Mouse (Mus musculus): ENCODE measurements around the gene Dlx4. TPM values are rescaled to one million over a fixed set of nuclear protein-coding genes. Genes with fewer than 3 reads are reported as not detected.

Dlx4 gene
- polyA plus RNA-seq, 1 experiment from 2014 or later, result 3.8 TPM

GRCm38 (mm10) chr11:95155511-95155910 lies 9.4 kb upstream of the Dlx4 start:
- H3K4me3 ChIP-seq, result no peak overlapping the region
- H3K4me1 ChIP-seq, result peaks cover 9% of the 10 kb centered on the region
- no peak for ATAC-seq (ENCODE audit: insufficient number of reproducible peaks, insufficient read depth, low FRiP score, low TSS enrichment, low read depth)
- no peaks in the 10 kb centered on the region for H3K9me3 ChIP-seq
- H3K4me2 ChIP-seq, result no peak overlapping the region
- no peaks in the 10 kb centered on the region for H3K36me3 ChIP-seq
- H3K9ac ChIP-seq, result no peak overlapping the region
- H3K27me3 ChIP-seq, result peaks cover 32% of the 10 kb centered on the region
- WGBS, result 91% methylated on average over 2 of the region's 2 CpGs
- no peak overlapping the region for H3K27ac ChIP-seq

GRCm38 (mm10) chr11:95153681-95154080 lies 7.6 kb upstream of the Dlx4 start:
- 77% methylated on average over 5 of the region's 5 CpGs for WGBS
- Histone ChIP-seq H3K9me3 (no peaks in the 10 kb centered on the region), H3K27me3 (peaks cover 50% of the 10 kb centered on the region), H3K9ac (no peak overlapping the region), H3K27ac (no peak overlapping the region), H3K4me2 (no peak overlapping the region), H3K36me3 (no peaks in the 10 kb centered on the region), H3K4me3 (no peak overlapping the region), H3K4me1 (peaks cover 24% of the 10 kb centered on the region)
- ATAC-seq (ENCODE audit: insufficient number of reproducible peaks, insufficient read depth, low FRiP score, low TSS enrichment, low read depth), result no peak

DNA sequence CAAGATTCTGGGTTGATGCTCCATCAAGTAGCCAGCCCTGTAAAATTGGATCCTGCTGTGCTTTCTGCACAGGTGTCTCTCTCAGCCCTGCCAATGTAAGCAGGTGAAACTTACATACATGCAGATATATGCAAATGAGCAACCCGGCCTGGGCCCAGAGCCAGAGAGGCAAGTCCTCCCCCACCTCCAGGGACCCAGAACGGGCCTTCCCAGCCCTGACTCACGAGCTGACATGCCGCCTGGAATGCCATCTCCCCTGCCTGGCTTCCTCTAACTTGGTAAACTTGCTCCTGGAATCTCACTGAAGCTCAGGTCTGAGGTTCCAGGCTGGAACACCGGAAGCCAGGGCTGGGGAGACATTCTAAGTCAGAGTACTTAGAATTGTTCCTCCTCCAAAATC lies 7.1 kb upstream of the Dlx4 start:
- H3K9ac ChIP-seq, result no peak overlapping the region
- ATAC-seq (ENCODE audit: insufficient number of reproducible peaks, insufficient read depth, low FRiP score, low TSS enrichment, low read depth), result no peak
- H3K27ac ChIP-seq, result no peak overlapping the region
- 30% methylated on average over 5 of the region's 5 CpGs for WGBS
- no peak overlapping the region for H3K4me3 ChIP-seq
- no peaks in the 10 kb centered on the region for H3K9me3 ChIP-seq
- H3K36me3 ChIP-seq, result no peaks in the 10 kb centered on the region
- H3K4me2 ChIP-seq, result no peak overlapping the region
- peaks cover 26% of the 10 kb centered on the region for H3K4me1 ChIP-seq
- peaks cover 56% of the 10 kb centered on the region for H3K27me3 ChIP-seq

DNA sequence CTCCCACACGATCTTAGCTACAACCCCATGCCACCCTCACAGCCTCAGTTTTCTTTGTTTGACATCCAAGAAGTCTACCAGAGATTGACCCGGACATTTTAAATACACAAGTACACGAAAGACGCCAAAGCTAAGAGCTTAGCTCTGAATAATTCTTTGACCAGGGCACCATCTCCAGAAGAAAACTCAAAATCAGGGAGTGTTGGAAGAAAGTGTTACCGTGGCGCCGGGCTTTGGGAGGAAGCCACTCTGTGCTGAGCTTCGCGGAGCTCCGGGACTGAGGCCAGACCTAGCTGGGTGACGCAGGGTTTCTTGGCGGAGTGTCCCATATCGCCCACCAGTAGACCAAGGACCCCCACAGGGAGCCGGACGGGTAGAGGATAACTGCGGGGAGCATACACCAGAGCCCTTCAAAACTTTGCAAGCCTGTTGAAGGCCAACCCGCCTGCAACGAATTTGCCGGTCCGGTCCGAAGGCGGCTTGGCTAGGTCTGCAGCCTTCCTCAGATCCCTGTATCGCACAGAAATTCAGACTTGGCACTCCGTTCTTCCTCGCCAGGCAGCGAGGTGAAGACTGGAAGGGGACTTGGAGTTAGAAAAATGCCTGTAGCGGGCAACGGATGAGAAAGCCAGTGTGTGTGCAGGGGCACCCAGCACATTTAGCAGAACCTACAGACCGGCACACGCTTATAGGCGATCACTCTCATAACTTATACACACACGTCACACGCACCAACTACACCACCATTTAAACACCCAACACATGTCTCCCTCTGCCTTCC lies 4.4 kb upstream of the Dlx4 start:
- peaks cover 82% of the 10 kb centered on the region for H3K27me3 ChIP-seq
- H3K4me2 ChIP-seq, result peak overlapping the region; percentile 48
- ATAC-seq (ENCODE audit: insufficient number of reproducible peaks, insufficient read depth, low FRiP score, low TSS enrichment, low read depth), result no peak
- H3K4me1 ChIP-seq, result peaks cover 38% of the 10 kb centered on the region
- peak overlapping the region; percentile 23 for H3K4me3 ChIP-seq
- no peaks in the 10 kb centered on the region for H3K36me3 ChIP-seq
- no peak overlapping the region for H3K27ac ChIP-seq
- no peaks in the 10 kb centered on the region for H3K9me3 ChIP-seq
- peak overlapping the region; percentile 27; the same call in 1 of the 2 replicates for H3K9ac ChIP-seq
- 3% methylated on average over 33 of the region's 33 CpGs for WGBS

DNA sequence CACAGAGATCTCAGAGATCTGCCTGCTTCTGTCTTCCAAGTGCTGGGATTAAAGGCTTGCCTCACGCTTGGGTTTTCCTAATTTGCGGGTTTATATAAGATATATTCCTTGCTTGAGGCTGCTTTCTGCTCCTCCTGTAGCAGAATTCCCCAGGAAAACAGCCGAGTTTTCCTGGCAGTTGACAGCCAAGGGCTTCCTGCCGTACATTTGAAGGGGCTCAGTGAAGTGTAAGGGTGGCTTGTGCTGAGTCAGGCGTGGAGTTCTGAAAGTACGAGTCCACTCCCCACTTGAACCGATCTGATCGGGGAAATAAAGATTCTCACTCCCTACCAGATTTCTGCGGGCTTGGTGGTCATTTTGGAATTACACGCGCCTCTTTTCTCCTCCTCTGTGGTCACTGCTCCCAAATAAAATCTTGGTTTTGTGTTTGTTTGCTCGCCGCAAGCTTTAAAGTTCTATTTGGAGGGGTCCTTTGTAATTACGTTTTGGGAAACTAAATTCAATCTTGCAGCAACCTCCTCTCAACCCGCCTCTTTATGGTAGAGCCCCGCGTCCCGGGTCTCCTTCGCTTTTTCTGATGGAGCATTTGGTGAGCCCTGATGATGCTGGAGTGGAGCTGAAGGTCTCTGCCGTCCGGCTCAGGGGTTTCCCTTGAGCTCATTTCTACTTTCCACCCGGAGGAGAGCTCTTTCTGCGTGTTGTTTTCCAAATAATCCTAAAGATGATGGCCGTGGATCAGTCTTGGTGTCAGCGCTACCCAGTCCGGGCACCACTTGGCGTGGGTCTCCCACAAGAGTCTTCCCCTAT lies 3.6 kb upstream of the Dlx4 start:
- Histone ChIP-seq H3K4me3 (peak overlapping the region; percentile 23), H3K4me2 (peak overlapping the region; percentile 48), H3K9ac (peak overlapping the region; percentile 27; the same call in 1 of the 2 replicates), H3K27me3 (peaks cover 90% of the 10 kb centered on the region), H3K27ac (no peak overlapping the region), H3K9me3 (no peaks in the 10 kb centered on the region), H3K4me1 (peaks cover 46% of the 10 kb centered on the region), H3K36me3 (no peaks in the 10 kb centered on the region)
- no peak for ATAC-seq (ENCODE audit: insufficient number of reproducible peaks, insufficient read depth, low FRiP score, low TSS enrichment, low read depth)
- 5% methylated on average over 27 of the region's 27 CpGs for WGBS

- no peak overlapping the region for H3K4me2 ChIP-seq
- peaks cover 50% of the 10 kb centered on the region for H3K4me1 ChIP-seq
- ATAC-seq (ENCODE audit: insufficient number of reproducible peaks, insufficient read depth, low FRiP score, low TSS enrichment, low read depth), result no peak
- H3K9me3 ChIP-seq, result no peaks in the 10 kb centered on the region
- no peak overlapping the region for H3K27ac ChIP-seq
- H3K36me3 ChIP-seq, result no peaks in the 10 kb centered on the region
- peaks cover 96% of the 10 kb centered on the region for H3K27me3 ChIP-seq
- H3K9ac ChIP-seq, result no peak overlapping the region
- 4% methylated on average over 9 of the region's 9 CpGs for WGBS
- no peak overlapping the region for H3K4me3 ChIP-seq
Measured at GRCm38 (mm10) chr11:95148754-95149153, 2.7 kb upstream of the Dlx4 start.

GRCm38 (mm10) chr11:95144946-95145483 lies 1.0 kb downstream of the Dlx4 start:
- peaks cover 46% of the 10 kb centered on the region for H3K4me1 ChIP-seq
- H3K36me3 ChIP-seq, result no peaks in the 10 kb centered on the region
- H3K9me3 ChIP-seq, result no peaks in the 10 kb centered on the region
- peak overlapping the region; percentile 68 for H3K9ac ChIP-seq
- H3K4me2 ChIP-seq, result peak overlapping the region; percentile 91
- WGBS, result under 1% methylated on average over 34 of the region's 34 CpGs
- no peak for ATAC-seq (ENCODE audit: insufficient number of reproducible peaks, insufficient read depth, low FRiP score, low TSS enrichment, low read depth)
- peaks cover 100% of the 10 kb centered on the region for H3K27me3 ChIP-seq
- H3K4me3 ChIP-seq, result peak overlapping the region; percentile 53
- H3K27ac ChIP-seq, result peak overlapping the region; percentile 55

- H3K9ac ChIP-seq, result peak overlapping the region; percentile 68; the same call in 1 of the 2 replicates
Measured at GRCm38 (mm10) chr11:95144091-95144945, 1.7 kb downstream of the Dlx4 start.

GRCm38 (mm10) chr11:95143663-95144062 lies 2.4 kb downstream of the Dlx4 start:
- no peak overlapping the region for H3K27ac ChIP-seq
- peaks cover 100% of the 10 kb centered on the region for H3K27me3 ChIP-seq
- WGBS, result 8% methylated on average over 4 of the region's 4 CpGs
- no peak overlapping the region for H3K9ac ChIP-seq
- H3K4me2 ChIP-seq, result peak overlapping the region; percentile 51; the same call in 1 of the 2 replicates
- no peak for ATAC-seq (ENCODE audit: insufficient number of reproducible peaks, insufficient read depth, low FRiP score, low TSS enrichment, low read depth)
- no peak overlapping the region for H3K4me3 ChIP-seq
- H3K36me3 ChIP-seq, result no peaks in the 10 kb centered on the region
- peaks cover 41% of the 10 kb centered on the region for H3K4me1 ChIP-seq
- H3K9me3 ChIP-seq, result no peaks in the 10 kb centered on the region

More at GRCm38 (mm10) chr11:95144091-95144945, 1.7 kb downstream of the Dlx4 start:
- H3K4me3 ChIP-seq, result peak overlapping the region; percentile 53
- H3K4me1 ChIP-seq, result peaks cover 42% of the 10 kb centered on the region
- H3K27ac ChIP-seq, result no peak overlapping the region
- no peaks in the 10 kb centered on the region for H3K9me3 ChIP-seq
- ATAC-seq (ENCODE audit: insufficient number of reproducible peaks, insufficient read depth, low FRiP score, low TSS enrichment, low read depth), result no peak
- 10% methylated on average over 9 of the region's 9 CpGs for WGBS
- H3K27me3 ChIP-seq, result peaks cover 100% of the 10 kb centered on the region
- no peaks in the 10 kb centered on the region for H3K36me3 ChIP-seq
- peak overlapping the region; percentile 91 for H3K4me2 ChIP-seq

- peak overlapping the region; percentile 51 for H3K4me2 ChIP-seq
- H3K36me3 ChIP-seq, result no peaks in the 10 kb centered on the region
- H3K27me3 ChIP-seq, result peaks cover 100% of the 10 kb centered on the region
- no peak for ATAC-seq (ENCODE audit: insufficient number of reproducible peaks, insufficient read depth, low FRiP score, low TSS enrichment, low read depth)
- no peaks in the 10 kb centered on the region for H3K9me3 ChIP-seq
- H3K27ac ChIP-seq, result no peak overlapping the region
- peak overlapping the region; percentile 29 for H3K4me3 ChIP-seq
- peaks cover 42% of the 10 kb centered on the region for H3K4me1 ChIP-seq
- no peak overlapping the region for H3K9ac ChIP-seq
- 3% methylated on average over 39 of the region's 39 CpGs for WGBS
Measured at GRCm38 (mm10) chr11:95142980-95143575, 3.0 kb downstream of the Dlx4 start.
